Mouse (Mus musculus) lung, adult 2 months (tissue): ENCODE results near the gene Rpl21.

Experiments
- CTCF ChIP-seq: fragments of 200-500 bp; IDR thresholded peaks from 2 replicates; pipeline ENCODE4 v1.5.1; 2011; ENCODE audit warnings: mild to moderate bottlenecking, low read length, control low read depth; ENCODE audit not compliant: insufficient read depth
- POLR2A ChIP-seq: fragments of 200-500 bp; IDR thresholded peaks from 2 replicates; pipeline ENCODE4 v1.6.1; 2011; ENCODE audit warnings: low read depth, mild to moderate bottlenecking, control low read depth, low read length, borderline replicate concordance; ENCODE audit errors: extremely low read depth

- no peak for TF ChIP-seq CTCF
- no peak for TF ChIP-seq POLR2A
These were observed 49.6 kb downstream of the Rpl21 start for GRCm38 (mm10) chr5:146882261-146882660.
